Mouse (Mus musculus) stomach, embryonic 16.5 days (tissue): ENCODE measurements around the gene Prkg1. TPM values are rescaled to one million over a fixed set of nuclear protein-coding genes. Genes with fewer than 3 reads are reported as not detected.

ENCODE experiments used
- ATAC-seq: fragments of 200-750 bp; cut with Nextera tagmentation; 2 replicates; pipeline ENCODE4 v1.8.0; 2017; ENCODE audit warnings: moderate number of reproducible peaks, moderate TSS enrichment; ENCODE audit not compliant: insufficient read depth, low FRiP score
- H3K27ac ChIP-seq: fragments of 300-500 bp; sonication (generic); 2 replicates; pipeline ENCODE4 v1.5.1; 2014; ENCODE audit warnings: low read length
- H3K27me3 ChIP-seq: fragments of 300-500 bp; sonication (generic); 2 replicates; pipeline ENCODE4 v1.6.1; 2014; ENCODE audit warnings: low read length, control low read depth, mixed read lengths; ENCODE audit not compliant: control insufficient read depth, insufficient read depth
- H3K36me3 ChIP-seq: fragments of 300-500 bp; sonication (generic); 2 replicates; pipeline ENCODE4 v1.6.1; 2014; ENCODE audit warnings: low read length; ENCODE audit not compliant: control insufficient read depth, insufficient read depth
- H3K4me1 ChIP-seq: fragments of 300-500 bp; sonication (generic); 2 replicates; pipeline ENCODE4 v1.6.1; 2014; ENCODE audit warnings: low read length, control low read depth, mixed read lengths; ENCODE audit not compliant: control insufficient read depth, insufficient read depth
- H3K4me2 ChIP-seq: fragments of 300-500 bp; sonication (generic); 2 replicates; pipeline ENCODE4 v1.6.1; 2014; ENCODE audit warnings: low read depth, low read length, mixed read lengths
- H3K4me3 ChIP-seq: fragments of 300-500 bp; sonication (generic); replicated peaks from 2 replicates; pipeline ENCODE4 v1.5.1; 2014; ENCODE audit warnings: mild to moderate bottlenecking, low read length
- H3K9ac ChIP-seq: fragments of 300-500 bp; sonication (generic); 2 replicates; pipeline ENCODE4 v1.6.1; 2014; ENCODE audit warnings: low read length
- H3K9me3 ChIP-seq: fragments of 300-500 bp; sonication (generic); replicated peaks from 2 replicates; pipeline ENCODE4 v1.6.1; 2016; ENCODE audit warnings: low read length, control low read depth; ENCODE audit not compliant: control insufficient read depth
- WGBS: fragments of 180-500 bp; shearing (Covaris S2); extraction: QIAGEN DNeasy Blood & Tissue Kit; methylation state at CpG from one replicate; pipeline ENCODE4 v1.1.7; 2014; 5-methylcytosine and 5-hydroxymethylcytosine counted together
- polyA plus RNA-seq: library from polyadenylated mRNA; unstranded; fragments of >200 nt; fragmentation: Nextera tagmentation; extraction: Ambion mirVana; gene quantifications from 2 replicates; pipeline ENCODE4 v1.2.1, GENCODE M21; 2015

Gene Prkg1
- polyA plus RNA-seq, 1 experiment from 2014 or later, result 11.5 TPM

DNA sequence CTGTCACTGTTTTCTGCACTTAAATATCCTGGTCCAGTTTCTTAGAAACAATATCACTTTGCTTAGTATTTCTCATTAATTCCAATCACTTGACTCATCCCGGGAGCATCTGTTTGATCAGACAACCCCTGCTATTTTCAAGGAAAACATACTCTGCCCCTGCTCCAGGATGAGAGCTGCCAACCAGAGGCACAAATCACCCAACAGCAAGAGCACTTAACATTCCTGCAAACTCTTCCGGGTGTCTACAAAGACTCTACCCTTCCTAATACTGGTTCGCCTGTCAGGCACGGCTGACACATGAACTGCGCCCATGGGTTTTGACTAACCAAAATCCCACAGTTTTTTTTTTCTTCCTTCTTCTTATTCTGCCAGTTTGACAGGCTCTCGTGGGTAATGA is 65.9 kb downstream of the Prkg1 start:
- Histone ChIP-seq H3K27me3 (no peaks in the 10 kb centered on the region), H3K4me3 (no peak overlapping the region), H3K9me3 (no peaks in the 10 kb centered on the region), H3K36me3 (no peaks in the 10 kb centered on the region), H3K9ac (no peak overlapping the region), H3K4me2 (no peak overlapping the region), H3K27ac (no peak overlapping the region), H3K4me1 (peaks cover 3% of the 10 kb centered on the region; the same call in 1 of the 2 replicates)
- 65% methylated on average over 6 of the region's 6 CpGs for WGBS
- ATAC-seq, result no peak

DNA sequence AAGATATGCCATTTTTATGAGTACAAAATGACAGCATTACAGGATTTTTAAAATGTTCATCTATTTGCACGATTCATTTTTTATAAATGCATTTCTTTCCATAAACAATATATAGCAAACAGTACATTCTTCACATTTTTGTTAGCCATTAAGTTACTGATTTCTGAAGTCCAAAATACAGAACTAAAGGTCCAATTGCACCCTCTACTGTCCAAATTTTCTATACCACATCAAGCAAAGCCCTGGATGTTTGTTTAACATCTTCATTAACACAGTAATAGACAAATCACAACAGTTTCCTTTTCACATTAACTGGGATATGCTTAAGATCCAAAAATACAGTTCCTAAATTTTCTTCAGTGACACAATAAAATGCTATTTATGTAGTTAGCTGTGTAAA is 84.0 kb downstream of the Prkg1 start:
- Histone ChIP-seq H3K36me3 (no peaks in the 10 kb centered on the region), H3K27me3 (no peaks in the 10 kb centered on the region), H3K27ac (no peak overlapping the region), H3K9me3 (no peaks in the 10 kb centered on the region), H3K4me3 (no peak overlapping the region), H3K4me1 (no peaks in the 10 kb centered on the region), H3K9ac (no peak overlapping the region), H3K4me2 (no peak overlapping the region)
- 17% methylated on average over 1 of the region's 1 CpGs for WGBS
- no peak for ATAC-seq

DNA sequence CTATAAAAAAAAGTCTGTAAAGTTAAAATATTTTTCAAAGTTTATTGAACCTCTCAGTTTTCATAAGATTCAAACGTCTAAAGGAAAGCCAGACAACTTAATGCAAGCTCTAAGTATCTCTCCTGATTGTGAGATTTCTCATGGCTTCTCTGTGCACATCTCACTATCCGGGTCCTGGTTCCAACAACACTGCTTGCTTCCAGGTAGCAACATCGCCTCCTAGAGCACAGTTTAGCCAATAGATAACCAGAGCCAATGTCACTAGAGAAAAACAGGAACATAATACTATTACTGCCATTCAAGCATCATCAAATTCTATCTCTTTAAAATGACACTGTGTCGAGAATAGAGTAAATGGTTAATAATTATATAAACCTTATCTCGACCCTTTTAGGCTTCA is 86.5 kb downstream of the Prkg1 start:
- no peak overlapping the region for H3K4me3 ChIP-seq
- H3K36me3 ChIP-seq, result no peaks in the 10 kb centered on the region
- no peak for ATAC-seq
- WGBS, result 43% methylated on average over 5 of the region's 5 CpGs
- no peaks in the 10 kb centered on the region for H3K9me3 ChIP-seq
- H3K4me1 ChIP-seq, result no peaks in the 10 kb centered on the region
- H3K9ac ChIP-seq, result no peak overlapping the region
- no peaks in the 10 kb centered on the region for H3K27me3 ChIP-seq
- H3K27ac ChIP-seq, result no peak overlapping the region
- no peak overlapping the region for H3K4me2 ChIP-seq

DNA sequence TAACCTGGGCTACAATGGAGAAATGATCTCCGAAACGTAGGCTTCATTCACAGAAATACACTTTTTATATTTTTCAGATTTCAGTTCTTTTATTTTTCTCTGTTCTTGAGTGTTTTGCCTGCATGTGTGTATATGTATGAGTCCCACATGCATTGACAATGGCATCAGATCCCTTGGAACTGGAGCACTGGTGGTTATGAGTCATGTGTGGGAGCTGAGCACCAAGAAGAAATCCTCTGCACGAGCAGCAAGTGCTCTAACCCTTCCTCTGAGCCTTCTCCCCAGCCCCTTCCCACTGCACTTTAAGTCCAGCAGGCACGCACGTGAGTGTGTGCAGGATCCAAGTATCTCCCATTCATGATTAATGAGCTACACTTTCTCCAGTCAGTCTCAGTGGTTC is 93.1 kb downstream of the Prkg1 start:
- Histone ChIP-seq H3K9me3 (no peaks in the 10 kb centered on the region), H3K9ac (no peak overlapping the region), H3K27me3 (no peaks in the 10 kb centered on the region), H3K4me1 (no peaks in the 10 kb centered on the region), H3K4me2 (no peak overlapping the region), H3K36me3 (no peaks in the 10 kb centered on the region), H3K4me3 (no peak overlapping the region), H3K27ac (no peak overlapping the region)
- WGBS, result 68% methylated on average over 5 of the region's 5 CpGs
- no peak for ATAC-seq

- H3K9me3 ChIP-seq, result no peaks in the 10 kb centered on the region
- peak overlapping the region; percentile 82 for H3K9ac ChIP-seq
- peaks cover 7% of the 10 kb centered on the region for H3K27me3 ChIP-seq
- peak overlapping the region; percentile 85; the same call in 1 of the 2 replicates for H3K27ac ChIP-seq
- H3K36me3 ChIP-seq, result no peaks in the 10 kb centered on the region
- H3K4me1 ChIP-seq, result peaks cover 6% of the 10 kb centered on the region
- H3K4me2 ChIP-seq, result peak overlapping the region; percentile 94
- 13% methylated on average over 8 of the region's 8 CpGs for WGBS
- no peak for ATAC-seq
- H3K4me3 ChIP-seq, result peak overlapping the region; percentile 68
Measured at GRCm38 (mm10) chr19:31665007-31665406, 99.8 kb downstream of the Prkg1 start.

GRCm38 (mm10) chr19:31664159-31664991 is 100.5 kb downstream of the Prkg1 start:
- H3K36me3 ChIP-seq, result no peaks in the 10 kb centered on the region
- under 1% methylated on average over 52 of the region's 52 CpGs for WGBS
- peaks cover 6% of the 10 kb centered on the region for H3K4me1 ChIP-seq
- no peaks in the 10 kb centered on the region for H3K9me3 ChIP-seq
- H3K27me3 ChIP-seq, result peaks cover 7% of the 10 kb centered on the region
- peak overlapping the region; percentile 94 for H3K4me2 ChIP-seq
- peak overlapping the region; percentile 85 for H3K27ac ChIP-seq
- H3K4me3 ChIP-seq, result peak overlapping the region; percentile 68
- peak overlapping the region; percentile 82 for H3K9ac ChIP-seq
- peak; percentile 73 for ATAC-seq

GRCm38 (mm10) chr19:31663437-31664158 is 101.2 kb downstream of the Prkg1 start:
- H3K9me3 ChIP-seq, result no peaks in the 10 kb centered on the region
- peak overlapping the region; percentile 94 for H3K4me2 ChIP-seq
- H3K27me3 ChIP-seq, result peaks cover 7% of the 10 kb centered on the region
- H3K27ac ChIP-seq, result peak overlapping the region; percentile 85
- H3K9ac ChIP-seq, result peak overlapping the region; percentile 82
- ATAC-seq, result peak; percentile 66
- H3K4me3 ChIP-seq, result peak overlapping the region; percentile 68
- H3K36me3 ChIP-seq, result no peaks in the 10 kb centered on the region
- peaks cover 6% of the 10 kb centered on the region for H3K4me1 ChIP-seq
- WGBS, result 6% methylated on average over 39 of the region's 39 CpGs

DNA sequence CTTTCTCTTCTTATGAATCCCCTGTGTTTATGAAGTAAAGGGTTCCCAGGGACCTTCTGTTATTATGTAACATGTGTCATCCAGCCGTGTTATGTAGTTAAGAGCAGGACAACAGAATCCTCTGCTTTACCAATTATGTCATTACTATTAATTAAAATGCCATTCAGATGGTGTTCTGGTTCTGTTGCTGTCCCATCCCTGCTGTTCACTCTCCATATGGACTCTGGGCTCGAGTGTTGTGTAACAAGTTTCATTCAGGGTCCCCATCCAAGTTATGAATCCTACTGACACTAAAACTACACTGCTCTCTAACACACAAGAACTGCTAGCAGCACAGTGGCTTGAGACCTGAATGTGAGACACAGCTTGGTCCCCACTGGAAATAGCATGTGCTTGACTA is 102.0 kb downstream of the Prkg1 start:
- Histone ChIP-seq H3K27me3 (peaks cover 7% of the 10 kb centered on the region), H3K4me1 (peaks cover 6% of the 10 kb centered on the region), H3K36me3 (no peaks in the 10 kb centered on the region), H3K4me3 (peak overlapping the region; percentile 68), H3K9ac (no peak overlapping the region; the same call in 1 of the 2 replicates), H3K27ac (no peak overlapping the region), H3K4me2 (peak overlapping the region; percentile 94), H3K9me3 (no peaks in the 10 kb centered on the region)
- no peak for ATAC-seq
- 43% methylated on average over 2 of the region's 2 CpGs for WGBS

- Histone ChIP-seq H3K4me3 (no peak overlapping the region), H3K27me3 (peaks cover 3% of the 10 kb centered on the region; the same call in 1 of the 2 replicates), H3K4me2 (no peak overlapping the region), H3K9me3 (no peaks in the 10 kb centered on the region), H3K27ac (no peak overlapping the region), H3K36me3 (no peaks in the 10 kb centered on the region), H3K9ac (no peak overlapping the region), H3K4me1 (no peaks in the 10 kb centered on the region)
- no peak for ATAC-seq
- 83% methylated on average over 1 of the region's 1 CpGs for WGBS
Measured at GRCm38 (mm10) chr19:31658751-31659397, 106.0 kb downstream of the Prkg1 start.
